Mouse (Mus musculus) liver, adult (tissue): Measurements from ENCODE around the gene Cd6.

Experiments
- GATA4 ChIP-seq: IDR thresholded peaks from 2 replicates; pipeline ENCODE4 v1.6.1; 2014; ENCODE audit warnings: mild to moderate bottlenecking, low read length; ENCODE audit not compliant: insufficient replicate concordance

The Cd6 gene

DNA sequence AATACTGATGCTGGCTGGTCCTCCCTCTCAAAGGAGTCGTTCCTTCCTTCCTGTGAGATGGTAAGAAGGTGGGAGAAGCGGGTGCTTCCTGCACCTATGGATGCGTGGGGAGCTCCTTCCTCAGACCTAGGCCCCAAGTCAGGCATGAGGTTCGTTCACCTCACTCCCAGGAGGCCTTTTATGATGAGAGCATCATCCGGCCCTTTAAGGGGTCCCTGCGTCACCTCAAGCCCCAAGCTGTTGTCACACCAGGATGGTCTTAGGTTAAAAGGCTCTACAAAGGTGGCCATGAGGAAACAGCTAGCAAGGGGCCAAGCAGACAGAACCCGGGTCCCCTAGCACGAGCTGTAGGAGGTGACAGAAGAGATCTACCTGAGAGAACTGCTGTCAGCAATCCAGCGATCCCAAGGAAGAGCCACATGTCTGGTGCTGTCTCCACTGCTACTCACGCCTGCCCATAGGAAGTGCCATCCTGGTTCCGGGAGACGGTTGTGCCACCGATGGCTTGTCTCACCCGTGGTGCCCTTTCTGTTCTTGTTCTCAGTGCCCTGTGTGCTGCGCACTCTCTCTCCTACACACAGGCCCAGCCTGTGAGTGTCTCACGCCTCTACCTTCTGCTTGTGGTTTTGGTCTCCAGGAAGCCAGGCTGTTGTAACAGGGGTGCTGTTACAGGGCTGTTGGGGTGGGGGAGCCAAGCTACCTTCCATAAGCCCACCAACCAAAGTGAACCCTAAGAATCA lies at the start of gene Cd6:
Gene Cd6, minus strand, starts transcription at position 623 of the 740 bp plus-strand sequence.
- no peak for TF ChIP-seq GATA4

- no peak for TF ChIP-seq GATA4
These were observed 48.5 kb upstream of the Cd6 start for GRCm38 (mm10) chr19:10878201-10878837.

DNA sequence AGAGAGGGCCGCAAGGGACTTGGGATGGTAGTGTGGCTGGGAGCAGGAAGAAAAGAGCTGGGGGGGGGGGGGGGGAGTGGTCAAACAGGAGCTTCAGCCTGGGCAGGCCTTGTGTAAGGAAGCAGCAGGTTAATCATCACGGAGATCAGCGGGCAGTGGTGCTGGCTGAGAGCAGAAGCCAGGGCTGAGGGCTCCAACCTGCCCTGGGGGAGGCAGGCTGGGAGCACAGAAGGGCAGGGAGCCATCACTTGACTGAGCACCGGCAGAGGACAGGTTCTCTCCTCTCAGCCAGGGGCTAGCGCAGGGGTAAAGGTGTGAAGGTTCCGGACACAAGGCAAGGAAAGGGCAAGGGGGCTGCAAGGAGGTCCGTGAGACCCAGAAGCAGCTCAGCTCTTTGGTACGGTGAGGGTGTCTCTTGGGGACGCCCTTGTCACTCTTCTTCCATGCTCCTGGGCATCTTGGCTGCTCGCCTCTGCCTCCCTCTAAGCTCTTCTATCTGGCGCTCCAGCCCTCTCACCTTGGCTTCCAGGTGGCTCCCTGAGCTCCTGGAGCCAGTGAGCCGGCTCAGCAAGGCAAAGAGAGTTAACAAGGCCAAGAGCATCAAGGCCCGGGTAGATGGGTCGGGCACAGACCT lies 41.6 kb upstream of the Cd6 start:
- TF ChIP-seq GATA4 = no peak

- TF ChIP-seq GATA4 = no peak
These were observed 40.8 kb upstream of the Cd6 start for GRCm38 (mm10) chr19:10870676-10871075.

DNA sequence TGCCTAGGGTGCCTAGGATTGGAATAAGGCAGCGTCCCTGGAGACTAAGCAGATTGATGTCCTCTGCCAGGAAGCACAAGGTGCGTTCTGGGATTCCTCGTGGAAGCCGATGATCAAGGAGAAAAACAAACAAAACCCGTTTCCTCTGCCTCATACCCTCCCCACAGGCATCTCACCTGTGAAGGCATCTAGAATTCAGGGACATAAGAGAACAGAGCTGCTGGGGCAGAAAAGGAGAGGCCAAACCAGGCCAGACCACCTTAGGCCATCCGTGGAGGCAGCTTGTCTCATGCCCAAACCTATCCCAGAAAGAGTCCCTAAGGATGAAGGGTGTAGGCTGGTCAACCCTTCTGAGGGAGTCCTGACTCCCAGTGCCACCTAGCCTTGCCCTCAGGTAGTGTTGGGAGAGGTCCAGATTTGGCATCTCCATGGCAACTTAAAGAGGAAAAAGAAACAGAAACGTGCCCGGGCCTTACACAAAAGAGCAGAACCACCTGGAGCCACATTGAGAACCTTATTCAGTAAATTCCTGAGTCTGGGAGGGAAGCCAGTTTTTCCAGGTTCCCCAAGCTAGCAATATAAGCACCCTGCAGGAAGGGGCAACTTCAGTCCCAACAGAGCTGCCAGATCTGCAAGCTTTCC lies 40.1 kb upstream of the Cd6 start, which contains the start of gene Tmem132a:
Gene Tmem132a, minus strand, starts transcription at position 55 of the 642 bp plus-strand sequence.
- TF ChIP-seq GATA4 = no peak

DNA sequence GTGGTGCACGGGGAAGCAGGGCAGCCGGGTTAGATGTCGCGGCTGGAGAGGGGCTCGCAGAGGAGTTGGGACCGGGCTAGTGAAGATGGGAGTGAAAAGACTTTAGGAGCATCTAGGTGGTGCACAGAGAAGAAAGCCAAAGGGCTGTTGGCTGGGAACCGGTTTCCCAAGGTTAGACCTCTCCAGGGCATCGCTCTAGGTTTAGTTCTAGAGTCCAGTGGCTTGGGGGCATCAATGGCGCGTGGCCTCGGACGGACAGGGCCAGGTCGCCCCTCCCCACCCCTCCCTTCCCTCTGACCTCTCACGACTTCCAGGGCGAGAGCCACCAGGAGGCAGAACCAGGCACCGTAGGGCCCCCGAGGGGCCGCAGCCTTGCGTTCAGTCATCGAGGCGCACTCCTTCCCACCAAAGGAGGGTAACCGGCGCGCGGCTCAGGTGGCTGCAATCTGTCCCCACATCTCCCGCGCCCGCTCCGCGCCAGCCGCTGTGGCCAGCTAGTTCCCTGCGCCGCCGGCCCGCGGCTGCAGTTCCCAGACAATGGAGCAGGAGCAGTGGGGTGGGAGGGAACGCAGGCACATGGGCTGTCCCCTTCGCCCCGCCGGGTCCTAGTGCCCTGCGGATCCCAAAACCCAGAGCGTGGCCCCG lies 39.5 kb upstream of the Cd6 start:
- no peak for TF ChIP-seq GATA4

GRCm38 (mm10) chr19:10868623-10869141 lies 38.8 kb upstream of the Cd6 start:
- TF ChIP-seq GATA4 = no peak

GRCm38 (mm10) chr19:10867946-10868622 lies 38.2 kb upstream of the Cd6 start:
- TF ChIP-seq GATA4 = no peak

- no peak for TF ChIP-seq GATA4
These were observed 36.5 kb upstream of the Cd6 start for GRCm38 (mm10) chr19:10866351-10866750.

DNA sequence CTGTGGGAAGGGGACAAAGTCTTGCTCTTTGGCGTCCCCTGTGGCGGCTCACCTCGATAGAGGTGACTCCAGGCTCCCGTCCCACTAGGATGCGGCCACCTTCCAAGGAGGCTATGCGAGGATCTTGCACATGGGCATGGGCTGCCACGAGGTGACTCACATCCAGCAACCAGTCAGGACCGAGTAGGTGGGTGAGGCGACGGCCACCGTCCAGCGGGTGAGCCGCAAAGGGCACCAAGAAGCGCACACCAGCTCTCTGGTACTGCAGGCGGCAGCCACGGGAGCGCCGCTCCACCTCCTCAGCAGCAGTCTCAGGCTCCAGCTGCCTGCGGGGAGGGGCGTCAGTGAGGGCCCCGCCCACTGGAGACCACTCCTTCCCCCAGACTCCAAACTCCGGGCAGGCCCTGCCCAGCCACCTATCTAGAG lies 30.2 kb upstream of the Cd6 start:
- no peak for TF ChIP-seq GATA4

DNA sequence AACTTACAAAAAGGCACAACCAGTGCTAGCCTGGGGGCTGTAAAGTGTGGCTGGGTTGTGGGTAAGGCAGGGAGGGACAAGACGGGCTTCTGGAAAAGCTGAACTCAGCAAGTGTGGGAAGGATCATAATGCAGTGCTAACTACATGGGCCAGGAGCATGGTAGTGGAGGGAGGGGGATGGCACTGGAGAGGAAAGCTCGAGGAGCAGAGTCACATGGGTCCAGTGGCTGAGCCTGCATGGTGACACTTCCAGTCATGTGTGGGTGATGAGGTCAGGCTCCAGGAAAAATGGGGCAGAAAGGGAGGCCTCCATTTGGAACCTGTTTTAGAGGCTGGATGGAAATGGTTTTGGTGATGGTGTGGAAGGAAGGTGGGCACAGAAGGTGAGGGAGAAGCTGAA lies 26.7 kb upstream of the Cd6 start:
- no peak for TF ChIP-seq GATA4

- TF ChIP-seq GATA4 = no peak
These were observed 25.6 kb upstream of the Cd6 start for GRCm38 (mm10) chr19:10855422-10855821.

DNA sequence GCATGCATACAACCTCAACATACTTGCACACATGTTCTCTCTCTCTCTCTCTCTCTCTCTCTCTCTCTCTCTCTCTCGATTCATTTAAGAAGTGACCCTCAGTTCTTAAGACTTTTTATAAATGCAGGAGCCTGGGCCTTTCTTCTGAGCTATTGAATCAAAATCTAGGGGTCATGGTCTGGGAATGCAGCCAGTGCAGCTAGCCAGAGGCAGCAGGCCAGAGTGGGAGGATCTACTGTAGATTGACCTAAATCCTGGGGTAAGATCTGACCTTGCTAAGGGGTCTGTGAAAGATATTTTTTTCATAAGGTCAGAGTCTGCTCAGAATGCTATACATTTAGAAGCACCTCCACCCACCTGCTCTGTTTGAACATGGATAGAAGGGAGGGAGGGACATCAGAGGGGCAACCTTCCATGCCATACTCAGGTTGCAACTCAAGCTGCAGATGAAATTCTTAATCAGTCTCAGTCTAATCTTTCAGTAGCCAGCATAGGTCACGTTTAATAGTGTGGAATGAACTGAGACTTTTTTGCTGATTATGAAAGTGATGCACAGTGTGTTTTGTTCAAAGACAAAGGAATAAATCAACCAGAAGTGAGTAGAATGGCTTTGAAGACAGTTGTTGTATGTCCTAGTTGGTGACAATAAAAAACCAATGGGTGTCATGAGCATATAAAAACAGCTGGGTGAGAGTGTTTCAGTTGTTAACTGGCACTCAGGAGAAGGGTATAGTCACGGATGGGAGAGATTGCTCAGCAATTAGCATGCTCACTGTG lies 17.6 kb upstream of the Cd6 start:
- no peak for TF ChIP-seq GATA4

DNA sequence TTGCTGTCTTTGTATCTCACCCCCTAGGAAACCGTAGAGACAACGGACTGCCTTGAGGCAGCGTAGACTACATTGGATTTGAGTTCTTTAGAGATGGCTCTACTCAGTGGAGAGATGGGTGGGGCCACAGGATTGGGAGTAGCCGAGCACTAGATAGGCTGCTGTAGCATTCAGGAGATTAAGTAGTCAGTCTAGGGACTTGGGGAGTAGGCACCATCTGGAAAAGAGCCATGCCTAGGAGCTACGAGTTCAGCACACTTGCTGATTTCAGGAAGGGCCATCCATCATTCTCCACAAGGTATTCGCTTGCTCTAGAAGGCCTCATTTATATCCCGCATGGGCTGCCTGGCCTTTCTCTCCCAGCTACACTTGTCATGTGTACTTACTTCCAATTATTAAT lies 16.3 kb upstream of the Cd6 start:
- no peak for TF ChIP-seq GATA4
